Mouse (Mus musculus) cerebellum, adult 9-10 months (tissue): ENCODE measurements around the gene Shtn1.

Experiments
- DNase-seq: peaks from one replicate; pipeline ENCODE4 v3.0.0; 2022

Shtn1 gene

DNA sequence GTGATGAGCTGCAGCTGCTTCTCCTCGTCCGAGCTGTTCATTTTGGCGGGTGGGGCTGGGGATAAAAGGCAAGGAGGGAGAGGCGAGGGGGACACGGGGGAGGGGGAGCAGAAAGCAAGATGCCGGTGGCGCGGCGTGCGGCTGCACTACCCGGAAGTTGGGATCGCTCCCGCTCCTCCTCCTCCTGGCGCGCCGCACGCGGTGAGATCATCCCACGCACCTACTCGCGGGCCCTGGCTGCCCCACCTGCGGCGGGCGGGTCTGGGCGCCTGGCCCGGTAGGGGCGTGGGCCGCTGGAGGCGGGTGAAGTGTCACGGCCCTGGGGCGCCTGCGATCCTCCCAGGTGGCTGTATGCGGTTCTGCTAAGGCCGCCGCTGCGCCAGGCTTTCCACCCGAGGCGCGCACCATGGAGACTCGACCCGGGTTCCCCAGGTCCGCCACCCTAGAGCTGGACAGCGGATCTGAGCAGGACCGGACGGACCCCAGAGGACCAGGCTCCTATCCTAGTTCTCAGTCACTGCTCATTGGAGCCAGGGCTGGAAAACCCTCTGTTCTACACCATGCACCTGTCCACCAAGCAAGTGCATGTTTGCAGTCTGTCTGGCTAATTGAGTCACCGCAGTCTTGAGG lies at the start of gene Shtn1:
Gene Shtn1, minus strand, starts transcription at position 629 of the 630 bp plus-strand sequence.
- peak; percentile 64 for DNase-seq

DNA sequence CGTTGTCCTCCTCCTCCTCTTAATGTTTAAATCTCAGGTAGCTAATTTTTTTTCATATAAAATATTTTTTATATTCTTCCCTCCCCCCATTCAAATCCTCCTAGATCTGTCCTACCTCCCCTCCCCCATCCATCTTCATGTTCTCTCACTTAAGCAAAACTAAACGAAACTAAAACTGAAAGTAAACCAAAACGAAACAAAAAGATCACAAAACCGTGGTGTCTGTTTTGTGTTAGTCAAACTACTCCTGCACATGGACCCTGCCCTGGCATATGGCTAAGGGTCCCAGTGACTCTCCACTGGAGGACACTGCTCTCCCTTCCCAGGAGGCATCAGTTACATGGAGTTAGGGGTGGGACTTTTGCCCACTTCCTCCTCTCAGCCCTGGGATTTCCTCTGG lies 38.3 kb upstream of the Shtn1 start:
- no peak for DNase-seq

DNA sequence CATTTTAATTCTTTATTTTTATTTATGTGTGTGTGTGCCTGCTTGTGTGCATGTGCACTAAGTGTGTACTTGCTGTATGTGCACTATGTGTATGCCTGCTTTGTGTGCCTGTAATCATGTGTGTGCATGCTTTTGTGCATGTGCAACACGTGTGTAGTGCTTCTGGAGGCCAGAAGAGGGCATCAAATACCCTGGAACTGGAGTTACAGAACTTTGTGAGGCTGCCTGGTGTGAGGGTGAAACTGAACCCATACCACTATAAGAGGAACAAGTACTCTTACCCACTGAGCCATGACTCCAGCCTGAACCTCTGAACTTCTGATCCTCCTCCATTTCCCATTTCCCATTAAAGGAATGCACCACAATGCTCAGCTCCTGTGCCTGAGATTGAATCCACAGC lies 34.0 kb upstream of the Shtn1 start:
- no peak for DNase-seq

DNA sequence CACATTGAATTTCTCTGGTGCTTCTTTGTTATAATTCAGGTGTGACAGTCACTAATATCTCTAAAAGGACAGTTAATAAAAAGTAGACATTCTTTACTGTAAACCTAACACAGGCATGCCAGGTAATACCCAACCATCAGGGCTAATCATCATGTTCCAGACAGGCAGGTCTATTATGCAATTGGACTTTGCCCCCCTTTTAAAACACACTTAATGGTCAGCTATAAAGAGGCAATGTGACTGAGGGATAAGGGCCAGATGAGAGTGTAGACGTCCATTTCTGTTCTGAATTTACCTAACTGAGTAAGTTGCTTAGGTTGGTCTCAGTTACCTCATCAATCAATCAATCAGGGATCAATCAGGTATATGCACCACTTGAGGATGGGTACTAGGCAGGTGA lies 22.4 kb upstream of the Shtn1 start:
- DNase-seq: no peak

DNA sequence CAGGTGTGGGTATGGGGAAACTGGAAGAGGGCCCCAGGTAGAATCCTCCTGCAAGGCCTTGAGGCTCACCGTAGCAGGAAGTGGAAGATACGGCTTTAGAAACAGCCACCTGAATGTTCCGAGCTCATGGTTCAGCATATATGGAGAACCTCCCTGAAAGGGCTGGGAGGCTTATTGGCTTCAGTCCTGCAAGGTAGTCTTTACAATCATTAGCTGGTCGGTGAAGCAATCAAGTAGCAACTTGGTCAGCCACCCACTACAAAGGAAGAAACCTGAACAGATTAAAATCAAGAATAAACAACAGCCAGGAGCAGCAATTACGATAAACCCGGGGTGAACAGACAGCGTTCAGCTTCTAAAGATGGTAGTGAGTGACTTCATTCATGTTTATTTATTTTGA lies 16.4 kb upstream of the Shtn1 start:
- DNase-seq: no peak

DNA sequence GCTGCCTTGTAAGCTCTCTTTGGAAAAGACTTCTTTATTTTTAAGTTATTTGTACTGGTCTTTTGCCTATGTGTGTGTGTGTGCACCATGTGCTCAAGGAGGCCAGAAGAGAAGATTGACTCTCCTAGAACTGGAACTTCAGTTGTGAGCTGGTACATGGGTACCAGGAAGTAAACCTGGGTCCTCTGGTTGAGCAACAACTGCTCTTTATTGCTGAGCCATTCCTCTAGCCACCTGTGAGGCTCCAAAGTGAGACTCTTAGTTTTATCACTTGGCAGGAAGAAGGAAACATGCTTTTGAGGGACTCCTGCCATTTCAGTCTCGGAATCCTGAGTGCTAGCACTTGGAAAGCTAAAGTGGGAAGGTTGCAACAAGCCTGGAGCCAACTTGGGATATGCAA lies 14.4 kb upstream of the Shtn1 start:
- DNase-seq: no peak

DNA sequence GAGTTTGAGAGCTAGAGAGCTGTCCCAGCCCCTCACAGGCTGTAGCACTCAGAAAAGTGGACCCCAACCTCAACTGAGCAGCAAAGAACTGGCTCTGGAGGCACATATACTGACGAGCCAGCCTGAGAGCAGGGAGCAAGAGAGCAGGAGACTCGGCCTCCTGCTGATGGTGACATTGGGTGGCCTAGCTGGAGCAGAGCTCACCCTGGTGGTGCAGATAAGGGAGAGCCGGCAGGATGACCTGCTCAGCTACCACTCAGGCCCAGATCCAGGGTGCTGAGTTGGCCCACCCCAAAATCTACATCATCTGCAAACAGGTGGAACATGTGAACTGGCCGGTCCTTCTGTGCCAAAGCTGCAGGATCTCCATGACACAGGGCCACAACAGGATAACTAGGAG lies 8.4 kb upstream of the Shtn1 start:
- no peak for DNase-seq

DNA sequence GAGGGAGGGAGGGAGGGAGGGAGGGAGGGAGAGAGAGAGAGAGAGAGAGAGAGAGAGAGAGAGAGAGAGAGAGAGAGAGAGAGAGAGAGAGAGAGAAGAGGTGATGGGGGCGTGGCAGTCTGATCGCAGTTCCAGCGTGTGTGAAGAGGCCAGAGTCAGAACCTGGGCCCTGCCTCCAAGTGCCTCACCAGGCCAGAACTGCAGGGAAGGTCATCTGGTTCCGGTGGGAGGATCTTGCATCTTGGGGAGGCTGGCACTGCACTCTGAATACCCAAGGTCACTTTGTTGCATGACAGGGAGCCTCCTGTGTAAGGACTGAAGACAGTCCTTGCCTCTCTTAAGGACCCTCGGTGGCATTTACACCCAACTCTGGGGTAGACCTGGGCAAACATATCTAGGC lies 231 bp upstream of the Shtn1 start:
- peak; percentile 26 for DNase-seq

DNA sequence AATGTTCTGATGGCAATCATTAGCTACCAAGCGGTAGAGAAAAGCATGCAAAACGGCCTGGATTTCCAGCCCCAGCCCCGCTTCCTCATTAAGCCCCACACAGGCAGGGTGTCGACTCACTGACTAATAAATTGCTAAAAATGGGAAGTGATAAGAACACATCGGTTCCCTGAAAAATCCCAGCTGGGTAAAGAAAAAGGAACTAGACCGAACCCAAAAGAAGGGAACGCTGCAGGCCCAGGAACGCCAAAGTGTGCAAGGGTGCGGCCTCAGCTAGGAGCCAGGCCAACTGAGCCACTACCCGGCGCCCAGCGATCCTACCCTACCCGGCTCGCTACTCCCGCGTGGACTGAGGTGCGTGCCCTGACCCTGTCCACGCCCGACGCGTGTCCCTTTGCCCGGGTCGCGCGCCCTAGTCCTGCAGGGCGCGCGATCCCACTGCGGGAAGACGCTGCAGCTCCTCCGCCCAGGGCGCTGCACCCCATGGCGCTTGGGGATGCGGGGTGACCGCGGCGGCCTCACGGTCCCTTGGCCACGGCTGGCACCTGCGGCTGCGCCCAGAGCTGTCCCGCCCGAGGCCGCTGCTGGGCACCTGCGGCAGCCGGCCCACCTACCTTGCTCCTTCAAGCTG lies 944 bp downstream of the Shtn1 start:
- DNase-seq: no peak

DNA sequence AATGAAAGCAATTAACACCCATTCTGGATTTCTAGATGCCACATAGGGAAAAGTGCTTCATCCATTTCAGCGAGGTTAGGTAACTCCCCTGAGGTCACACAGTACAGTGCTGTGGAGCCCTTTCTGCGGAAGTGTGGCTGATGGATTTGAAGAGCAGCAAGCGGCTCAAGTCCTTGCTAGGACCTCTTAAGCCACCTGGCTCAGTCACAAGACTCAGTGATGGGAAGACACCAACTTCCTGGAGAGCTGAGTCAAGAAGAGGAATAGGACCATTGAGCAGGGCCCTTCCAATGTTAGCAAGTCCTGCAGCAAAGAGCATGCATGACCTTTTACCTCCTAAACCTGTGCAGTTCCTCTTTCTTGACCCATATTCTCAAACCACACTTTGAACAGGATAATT lies 1.5 kb downstream of the Shtn1 start:
- DNase-seq: no peak

DNA sequence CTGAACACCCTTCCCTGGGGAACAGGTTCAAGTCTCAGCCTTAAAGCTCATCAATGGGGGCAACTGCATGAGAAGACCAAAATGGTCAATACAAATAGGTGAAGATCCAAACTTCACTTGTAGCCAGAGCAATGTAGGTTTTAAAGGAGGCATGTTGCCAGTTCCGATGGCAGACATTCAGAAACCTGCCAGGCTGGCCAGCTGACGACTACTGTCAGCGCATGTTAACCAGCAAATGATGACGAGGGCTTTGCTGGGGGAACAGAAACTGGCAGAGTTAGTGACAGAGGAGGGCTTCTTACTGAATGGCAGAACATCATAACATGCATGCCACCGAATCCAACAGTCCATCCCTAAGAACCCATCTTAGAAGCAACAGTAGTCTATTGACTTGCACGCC lies 2.9 kb downstream of the Shtn1 start:
- peak; percentile 29 for DNase-seq

DNA sequence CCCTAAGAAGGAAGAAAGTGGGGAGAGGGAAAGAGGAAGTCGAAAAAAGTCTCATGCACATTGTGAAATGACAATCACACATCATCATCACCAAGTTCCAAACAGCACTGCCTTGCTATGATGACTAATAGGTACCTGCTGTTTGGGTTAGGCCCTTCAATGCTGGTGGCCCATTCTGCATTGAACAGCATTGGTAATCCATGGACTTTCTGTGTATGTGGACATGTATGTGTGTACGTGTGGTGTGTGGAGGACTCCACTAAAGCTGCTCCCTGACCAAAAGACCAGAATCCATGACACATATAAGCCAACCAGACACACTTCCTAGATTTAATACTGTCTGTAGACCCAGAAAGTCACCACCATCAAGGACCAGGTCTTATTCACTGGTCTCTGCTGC lies 3.9 kb downstream of the Shtn1 start:
- DNase-seq: no peak

DNA sequence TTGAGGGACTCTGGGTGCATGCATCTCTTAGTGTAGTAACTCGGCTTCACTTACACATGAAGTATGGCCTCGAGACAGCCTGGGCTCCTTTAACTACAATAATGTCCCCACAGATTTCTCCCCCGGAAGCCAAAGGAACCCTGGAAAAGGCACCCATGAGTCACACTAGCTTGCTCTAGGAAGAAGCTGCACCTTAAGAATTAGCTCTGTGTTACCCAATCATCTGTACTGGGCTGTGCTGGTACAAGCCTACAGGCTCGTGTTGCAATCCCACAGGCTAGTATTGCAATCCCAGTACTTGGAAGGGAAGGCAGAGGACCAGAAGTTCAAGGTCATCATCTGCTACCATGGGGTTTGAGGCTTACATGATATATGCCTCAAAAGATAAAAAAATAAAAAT lies 4.5 kb downstream of the Shtn1 start:
- no peak for DNase-seq

DNA sequence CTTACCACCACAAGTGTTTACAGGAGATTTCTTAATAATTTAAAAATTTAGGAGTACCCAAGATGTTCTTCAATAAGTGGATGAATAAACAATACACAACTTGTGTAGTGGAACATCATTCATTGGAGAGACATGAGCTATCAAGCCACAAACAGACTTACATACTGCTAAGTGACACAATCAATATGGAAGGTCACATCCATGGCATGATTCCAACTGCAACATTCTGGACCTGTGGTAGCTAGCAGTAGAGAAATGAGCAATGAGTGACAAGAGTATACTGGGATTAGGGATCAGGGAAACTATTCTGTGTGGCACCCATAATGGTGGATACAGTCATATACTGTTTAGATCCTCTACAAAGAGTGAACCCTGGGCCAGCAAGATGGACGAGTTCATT lies 8.2 kb downstream of the Shtn1 start:
- DNase-seq: no peak

DNA sequence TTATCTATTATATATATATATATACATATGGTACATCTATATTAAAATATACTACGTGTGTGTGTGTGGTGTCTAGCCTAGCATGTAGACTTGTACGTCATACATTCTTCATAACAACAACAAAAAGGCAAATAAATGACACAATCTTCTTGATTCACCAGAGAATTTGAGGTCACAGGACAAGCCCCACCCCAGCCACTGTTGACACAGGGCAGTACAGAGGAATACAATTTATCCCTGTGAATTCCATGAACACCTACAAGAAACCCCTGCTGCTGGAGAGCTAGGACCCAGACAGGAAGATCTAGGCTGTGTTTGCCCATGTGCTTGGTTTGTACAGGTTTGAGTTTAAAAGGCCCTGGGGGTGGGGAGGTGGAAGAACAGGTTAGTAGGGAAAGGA lies 9.2 kb downstream of the Shtn1 start:
- no peak for DNase-seq

DNA sequence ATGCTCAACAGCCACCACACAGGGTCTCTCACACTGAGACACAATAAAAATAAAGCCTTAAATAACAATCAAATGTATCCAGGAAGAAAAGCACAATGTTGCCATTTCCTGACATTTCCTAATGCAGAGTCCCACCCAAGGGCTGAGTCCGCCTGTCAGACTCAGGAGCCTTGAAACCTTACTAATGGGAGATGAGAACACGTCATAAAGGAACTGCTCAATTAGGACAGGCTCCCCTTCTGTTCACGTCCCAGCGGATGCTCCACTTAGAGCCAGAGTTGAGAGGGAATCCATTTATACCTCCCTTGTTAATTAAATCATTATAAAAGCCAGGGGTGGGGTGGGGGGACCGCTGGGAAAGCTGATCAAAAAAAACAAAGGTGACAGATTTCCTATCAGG lies 9.8 kb downstream of the Shtn1 start:
- no peak for DNase-seq

DNA sequence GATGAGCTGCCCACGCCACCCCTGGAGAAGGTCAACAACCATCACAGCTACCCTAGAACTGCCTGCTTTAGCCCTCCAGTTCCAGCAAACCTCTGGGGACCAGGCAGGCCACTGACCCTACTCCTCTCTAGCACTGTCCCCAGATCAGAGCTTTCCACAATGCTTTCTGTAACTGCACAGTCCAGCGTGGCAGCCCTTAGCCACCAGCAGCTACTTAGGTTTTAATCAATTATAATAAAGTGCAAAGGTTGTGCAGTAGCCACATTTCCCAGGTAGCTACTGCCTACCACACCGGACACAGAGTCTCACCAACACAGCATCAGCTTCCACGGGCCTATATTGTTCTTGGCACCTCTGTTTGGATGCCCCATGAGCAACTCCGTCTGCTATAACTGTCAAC lies 11.3 kb downstream of the Shtn1 start:
- DNase-seq: no peak

DNA sequence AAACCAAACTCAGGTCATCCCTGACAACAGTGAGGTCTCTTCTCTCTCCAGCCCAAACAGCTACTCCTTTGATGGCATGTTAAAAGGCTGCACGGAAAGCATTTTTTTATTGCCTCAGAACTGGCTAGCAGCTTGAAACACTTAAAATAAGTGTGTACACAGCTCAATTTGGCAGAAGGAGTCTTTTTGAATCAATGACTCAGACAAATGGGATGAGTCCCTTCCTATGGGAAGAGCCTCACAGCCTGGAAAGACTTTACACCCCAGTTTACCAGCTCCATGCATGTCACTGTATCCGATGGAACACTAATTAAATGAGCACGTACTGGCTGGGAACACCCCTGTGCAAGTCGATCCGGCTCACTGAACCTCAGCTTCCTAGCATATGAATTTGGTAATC lies 12.3 kb downstream of the Shtn1 start:
- DNase-seq: no peak

DNA sequence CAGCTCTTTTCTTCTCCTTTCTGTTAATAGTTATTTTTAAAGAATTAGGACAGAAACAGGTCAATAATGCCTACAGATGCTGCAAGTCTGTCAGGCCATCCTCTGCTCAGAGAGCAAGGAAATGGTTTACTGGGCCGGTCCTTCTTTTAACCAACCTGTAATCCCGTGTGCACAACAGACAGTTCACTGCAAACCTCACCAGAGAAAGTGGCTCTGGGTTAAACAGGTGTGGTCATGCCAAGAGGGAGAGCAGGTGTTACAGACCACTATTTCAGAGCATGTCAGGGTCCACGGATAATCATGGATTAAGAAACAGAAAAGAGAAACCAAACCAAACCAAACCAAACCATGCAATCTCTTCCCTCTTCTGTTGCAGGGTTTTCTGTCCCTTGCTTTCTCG lies 17.8 kb downstream of the Shtn1 start:
- DNase-seq: no peak

DNA sequence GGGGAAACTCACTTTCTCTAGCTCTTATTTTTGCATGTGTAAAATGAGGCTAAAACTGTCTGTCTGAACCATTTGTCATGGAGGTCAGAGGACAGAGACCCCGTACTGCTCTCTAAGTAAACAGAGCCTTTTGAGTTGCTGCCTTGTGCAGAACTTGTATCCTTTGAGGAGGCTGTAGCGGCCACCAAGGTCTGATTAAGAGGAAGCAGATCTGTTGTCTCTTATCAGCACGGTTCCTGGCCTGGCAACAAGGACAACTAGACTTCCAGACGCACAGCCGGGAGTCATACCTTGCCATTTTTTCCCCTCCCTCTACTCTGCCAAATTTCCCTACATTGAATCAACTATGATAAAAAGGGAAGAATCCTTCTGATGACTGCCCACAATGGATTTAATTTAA lies 18.5 kb downstream of the Shtn1 start:
- no peak for DNase-seq

DNA sequence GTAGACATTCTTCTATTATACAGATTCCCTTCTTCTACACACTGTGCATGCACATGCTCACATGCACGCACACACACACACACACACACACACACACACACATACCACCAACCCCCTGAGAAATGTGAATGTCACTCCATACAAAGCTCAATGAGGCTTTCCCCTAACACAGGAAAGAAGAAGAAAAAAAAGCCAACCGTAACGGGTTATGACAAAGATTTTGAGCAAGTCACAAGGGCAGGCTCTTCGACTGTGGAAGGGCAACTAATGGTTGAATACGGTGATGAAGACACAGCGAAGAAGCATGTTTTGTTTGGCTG lies 21.3 kb downstream of the Shtn1 start:
- no peak for DNase-seq

DNA sequence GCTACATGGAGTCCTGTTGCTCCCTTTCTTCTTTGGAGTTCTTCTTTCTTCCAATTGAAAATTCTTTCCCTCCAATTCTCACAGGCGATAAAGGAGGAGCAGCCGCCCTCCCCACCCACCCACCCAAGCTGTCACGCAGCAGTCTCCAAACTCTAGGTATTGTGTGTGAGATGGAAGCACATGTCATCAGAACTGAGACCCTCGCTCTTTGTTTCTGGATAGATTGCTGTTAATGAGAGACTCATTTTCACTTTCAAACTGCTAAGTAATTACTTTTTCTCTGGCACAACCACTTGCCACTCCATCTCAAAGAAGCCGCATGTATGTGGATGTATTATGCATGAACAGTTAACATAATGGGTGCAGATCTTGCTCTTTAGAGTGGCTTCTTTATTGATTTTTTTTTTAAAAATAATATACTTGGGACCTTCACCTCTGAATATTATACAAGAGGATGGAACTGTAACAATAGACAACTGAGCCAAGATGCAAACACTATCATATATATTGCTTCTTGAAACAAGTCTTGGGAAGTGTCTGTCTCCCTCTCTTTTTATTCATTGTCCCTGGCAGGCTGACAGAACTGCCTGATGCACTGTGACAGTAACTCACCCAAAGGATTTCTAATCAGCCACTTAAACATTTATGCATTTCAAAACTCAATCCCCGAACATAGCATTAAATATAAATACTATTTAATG lies 21.8 kb downstream of the Shtn1 start:
- DNase-seq: no peak

DNA sequence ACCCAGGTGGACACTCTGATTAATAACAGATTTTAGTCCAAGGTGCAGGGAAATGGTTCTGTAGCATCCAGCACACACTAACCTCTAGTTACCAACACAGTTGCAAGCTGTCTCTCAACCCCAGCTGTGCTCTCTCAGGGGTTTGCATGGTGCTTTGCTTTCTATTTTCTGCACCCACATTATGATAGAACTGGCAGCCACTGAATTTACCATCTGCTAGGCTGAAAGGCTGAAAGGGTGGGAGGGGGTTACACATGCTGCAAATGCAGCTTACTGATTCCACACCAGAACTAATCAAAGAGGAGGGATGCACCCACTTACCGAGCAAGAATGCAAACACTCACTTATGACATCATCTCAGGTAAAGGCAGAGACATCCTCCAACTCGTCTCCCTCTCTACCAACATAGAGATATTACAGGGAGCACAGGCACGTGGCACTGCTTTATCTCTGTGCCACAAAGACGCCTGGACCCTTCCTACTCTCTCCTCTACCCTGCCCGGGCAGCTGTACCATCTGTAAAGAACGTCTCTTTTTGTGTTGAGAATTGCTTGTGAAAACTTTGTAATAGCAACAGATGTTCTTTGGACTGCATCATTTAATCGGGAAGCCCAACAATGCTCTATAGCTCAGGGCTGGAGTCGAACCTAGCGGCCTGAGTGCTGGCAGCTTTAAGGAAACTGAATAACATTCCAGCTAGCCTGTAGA lies 23.0 kb downstream of the Shtn1 start:
- DNase-seq: no peak

DNA sequence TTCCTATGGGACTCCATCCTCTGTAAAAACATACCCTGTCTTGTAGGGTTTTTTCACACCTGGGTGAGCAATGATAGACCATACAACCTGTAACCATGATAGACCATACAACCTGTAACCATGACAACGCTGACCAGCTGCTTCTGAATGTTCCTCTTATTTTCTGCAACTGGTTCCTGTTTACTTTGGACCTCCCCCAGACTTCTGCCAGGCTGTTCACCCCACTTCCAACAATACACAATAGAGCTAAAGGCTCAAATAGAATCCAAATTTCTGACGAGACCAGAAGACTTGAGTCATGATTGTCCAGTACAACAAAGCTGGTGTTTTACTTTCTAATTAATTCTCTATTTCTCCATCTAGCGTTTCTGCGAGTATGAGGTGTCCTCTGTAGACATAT lies 23.8 kb downstream of the Shtn1 start:
- no peak for DNase-seq
